Comparison of ENCODE assay signal across 17 mouse cellular contexts in genomic region chr15:5506848-5507544, GRCm38 (mm10).
DNase-seq lines count a peak whose midpoint lies in the region; ATAC-seq and TF ChIP-seq lines count a peak whose summit lies in the region.
"Had no signal": no experiment of that assay in that cellular context is flagged by ENCODE, and none has a peak within 500 bp of the region (broad histone marks: within the 10 kb centered on the region; RNA-seq: fewer than 3 reads in every experiment).

No protein-coding gene starts in this region.

- H3K9ac ChIP-seq in midbrain, embryonic 11.5 days (ENCODE audit: low read length) = no peak overlapping the region
- H3K9ac ChIP-seq in midbrain, embryonic 14.5 days (replicated peaks; ENCODE audit: low read length) = no peak overlapping the region
- H3K9ac ChIP-seq in intestine, embryonic 16.5 days (ENCODE audit: low read depth, low read length) = no peak overlapping the region
- H3K9ac ChIP-seq: embryonic facial prominence, embryonic 12.5 days; forebrain, embryonic 13.5 days; forebrain, embryonic 15.5 days had no signal

- no peak for TF ChIP-seq POLR2A in small intestine, adult 2 months (IDR thresholded peaks at IDR 0.05; ENCODE audit: low read depth, low read length)

- H3K4me3 ChIP-seq in midbrain, embryonic 11.5 days (ENCODE audit: low read depth, low read length) = no peak overlapping the region
- H3K4me3 ChIP-seq in midbrain, embryonic 14.5 days (replicated peaks; ENCODE audit: low read depth, low read length) = no peak overlapping the region
- no peak overlapping the region for H3K4me3 ChIP-seq in intestine, embryonic 16.5 days (ENCODE audit: low read length)
- H3K4me3 ChIP-seq in small intestine, adult 2 months (ENCODE audit: low read depth, low read length) = no peak overlapping the region
- H3K4me3 ChIP-seq: embryonic facial prominence, embryonic 10.5 days; embryonic facial prominence, embryonic 12.5 days; forebrain, embryonic 13.5 days; forebrain, embryonic 15.5 days had no signal

- no peaks in the 10 kb centered on the region for H3K27me3 ChIP-seq in midbrain, embryonic 11.5 days (ENCODE audit: control insufficient read depth, insufficient read depth, low read length)
- no peaks in the 10 kb centered on the region for H3K27me3 ChIP-seq in midbrain, embryonic 14.5 days (ENCODE audit: control insufficient read depth, insufficient read depth, low read length)
- H3K27me3 ChIP-seq in intestine, embryonic 16.5 days (replicated peaks; ENCODE audit: control insufficient read depth, insufficient read depth, low read length) = no peaks in the 10 kb centered on the region
- no peaks in the 10 kb centered on the region for H3K27me3 ChIP-seq in small intestine, adult 2 months (ENCODE audit: control insufficient read depth, insufficient read depth, low read length)
- H3K27me3 ChIP-seq: embryonic facial prominence, embryonic 12.5 days; forebrain, embryonic 13.5 days; forebrain, embryonic 15.5 days had no signal

- TF ChIP-seq CTCF in small intestine, adult 2 months (IDR thresholded peaks at IDR 0.05; ENCODE audit: extremely low read depth, insufficient read length, insufficient replicate concordance, low read depth, low read length) = no peak

- no peak overlapping the region for H3K4me2 ChIP-seq in midbrain, embryonic 11.5 days
- no peak overlapping the region for H3K4me2 ChIP-seq in midbrain, embryonic 14.5 days (ENCODE audit: low read length)
- no peak overlapping the region for H3K4me2 ChIP-seq in intestine, embryonic 16.5 days (ENCODE audit: low read depth, low read length)
- H3K4me2 ChIP-seq: embryonic facial prominence, embryonic 12.5 days; forebrain, embryonic 13.5 days; forebrain, embryonic 15.5 days had no signal

- 90% methylated on average over 5 of the region's 5 CpGs for WGBS in midbrain, embryonic 11.5 days
- WGBS in midbrain, embryonic 14.5 days = 92% methylated on average over 5 of the region's 5 CpGs
- 59% methylated on average over 5 of the region's 5 CpGs for WGBS in intestine, embryonic 16.5 days
- 45% methylated on average over 5 of the region's 5 CpGs for WGBS in small intestine, adult 2 months

- ATAC-seq in midbrain, embryonic 11.5 days (ENCODE audit: low FRiP score) = no peak
- no peak for ATAC-seq in midbrain, embryonic 14.5 days (ENCODE audit: low FRiP score, low TSS enrichment)
- ATAC-seq in intestine, embryonic 16.5 days = peak; percentile 87
- ATAC-seq: forebrain, embryonic 13.5 days; forebrain, embryonic 15.5 days had no signal

- no peaks in the 10 kb centered on the region for H3K4me1 ChIP-seq in midbrain, embryonic 11.5 days (ENCODE audit: control insufficient read depth, insufficient read depth, low read length)
- H3K4me1 ChIP-seq in midbrain, embryonic 14.5 days (ENCODE audit: control insufficient read depth, insufficient read depth, low read length) = no peaks in the 10 kb centered on the region
- H3K4me1 ChIP-seq in intestine, embryonic 16.5 days (ENCODE audit: control insufficient read depth, insufficient read depth, low read length) = no peaks in the 10 kb centered on the region; the same call in 1 of the 2 replicates
- peaks cover 11% of the 10 kb centered on the region; the same call in 1 of the 2 replicates for H3K4me1 ChIP-seq in small intestine, adult 2 months (ENCODE audit: control insufficient read depth, insufficient read depth, insufficient read length, low read length)
- H3K4me1 ChIP-seq: embryonic facial prominence, embryonic 10.5 days; embryonic facial prominence, embryonic 12.5 days; forebrain, embryonic 13.5 days; forebrain, embryonic 15.5 days had no signal

- intact Hi-C loops in heart, postnatal 10 days (cut with DNase I) = no loop called here

- H3K36me3 ChIP-seq in midbrain, embryonic 11.5 days (ENCODE audit: control insufficient read depth, insufficient read depth, low read length) = no peaks in the 10 kb centered on the region
- H3K36me3 ChIP-seq in midbrain, embryonic 14.5 days (ENCODE audit: control insufficient read depth, insufficient read depth, low read length) = no peaks in the 10 kb centered on the region
- H3K36me3 ChIP-seq in intestine, embryonic 16.5 days (ENCODE audit: control insufficient read depth, insufficient read depth, low read length) = no peaks in the 10 kb centered on the region
- H3K36me3 ChIP-seq in small intestine, adult 2 months (ENCODE audit: control insufficient read depth, insufficient read depth, low read length) = no peaks in the 10 kb centered on the region
- H3K36me3 ChIP-seq: embryonic facial prominence, embryonic 10.5 days; embryonic facial prominence, embryonic 12.5 days; forebrain, embryonic 15.5 days had no signal

- H3K27ac ChIP-seq in midbrain, embryonic 11.5 days (ENCODE audit: low read depth, low read length) = no peak overlapping the region
- no peak overlapping the region for H3K27ac ChIP-seq in midbrain, embryonic 14.5 days (replicated peaks; ENCODE audit: low read depth, low read length)
- no peak overlapping the region for H3K27ac ChIP-seq in intestine, embryonic 16.5 days (ENCODE audit: low read length)
- peak overlapping the region; percentile 37 for H3K27ac ChIP-seq in small intestine, adult 2 months (ENCODE audit: insufficient read depth, low read depth, low read length)
- H3K27ac ChIP-seq: embryonic facial prominence, embryonic 10.5 days; embryonic facial prominence, embryonic 12.5 days; forebrain, embryonic 13.5 days; forebrain, embryonic 15.5 days had no signal

- peak; percentile 31 for DNase-seq in midbrain, embryonic 11.5 days (ENCODE audit: low spot score, missing footprints)
- no peak for DNase-seq in midbrain, embryonic 14.5 days
- no peak for DNase-seq in heart, postnatal 10 days
- no peak for DNase-seq in cerebellum, adult 11 months
- DNase-seq: adrenal gland, postnatal 10 days; adrenal gland, postnatal 25 days; cerebellum, adult 11-12 months; cerebellum, adult 2 months; cerebellum, adult 9-10 months; cerebellum, postnatal 10 days; cerebellum, postnatal 25 days had no signal

- no peaks in the 10 kb centered on the region for H3K9me3 ChIP-seq in midbrain, embryonic 11.5 days (ENCODE audit: control insufficient read depth, low read length)
- H3K9me3 ChIP-seq in midbrain, embryonic 14.5 days (ENCODE audit: control insufficient read depth, low read length) = no peaks in the 10 kb centered on the region
- no peaks in the 10 kb centered on the region for H3K9me3 ChIP-seq in intestine, embryonic 16.5 days (ENCODE audit: control insufficient read depth, low read length)
- H3K9me3 ChIP-seq: embryonic facial prominence, embryonic 10.5 days; embryonic facial prominence, embryonic 12.5 days; forebrain, embryonic 13.5 days; forebrain, embryonic 15.5 days had no signal
